Comparison of ENCODE assay signal across 16 mouse cellular contexts in genomic region chr12:36694072-36694471, GRCm38 (mm10).
"Had no signal": no experiment of that assay in that cellular context is flagged by ENCODE, and none has a peak within 500 bp of the region (broad histone marks: within the 10 kb centered on the region; RNA-seq: fewer than 3 reads in every experiment).

No protein-coding gene starts in this region.

- H3K4me2 ChIP-seq: limb, embryonic 12.5 days; limb, embryonic 15.5 days; liver, embryonic 11.5 days; lung, embryonic 14.5 days had no signal

- DNase-seq: kidney, adult 18-20 months; kidney, adult 9 months; kidney, postnatal 14 days; kidney, postnatal 4 days; left cerebral cortex, postnatal 4 days; liver, postnatal 0 days; lung, embryonic 14.5 days; thymus, adult 18-20 months; thymus, postnatal 36 days had no signal

- H3K27ac ChIP-seq: limb, embryonic 12.5 days; limb, embryonic 15.5 days; liver, embryonic 14.5 days; macrophage had no signal

- H3K36me3 ChIP-seq: limb, embryonic 12.5 days; limb, embryonic 15.5 days had no signal

- H3K4me1 ChIP-seq: limb, embryonic 15.5 days had no signal

- H3K27me3 ChIP-seq: limb, embryonic 12.5 days; limb, embryonic 15.5 days had no signal

- H3K9ac ChIP-seq: limb, embryonic 12.5 days; limb, embryonic 15.5 days; liver, embryonic 14.5 days; liver, postnatal 0 days; lung, embryonic 14.5 days had no signal

- H3K4me3 ChIP-seq: limb, embryonic 12.5 days; limb, embryonic 15.5 days had no signal

- ATAC-seq: intestine, embryonic 16.5 days; liver, postnatal 0 days; lung, postnatal 0 days had no signal

- H3K9me3 ChIP-seq: limb, embryonic 12.5 days; limb, embryonic 15.5 days had no signal
